Mouse (Mus musculus) megakaryocyte, embryonic 14.5 days (primary cell): Measurements from ENCODE around the gene 4933406M09Rik. TPM values are rescaled to one million over a fixed set of nuclear protein-coding genes. Genes with fewer than 3 reads are reported as not detected.
A peak's percentile ranks its signal among the peaks of the same experiment; 100 is the strongest.

Source experiments
- H3K27me3 ChIP-seq: replicated peaks from 2 replicates; pipeline ENCODE3; 2012; ENCODE audit warnings: inconsistent platforms
- H3K36me3 ChIP-seq: replicated peaks from 2 replicates; pipeline ENCODE3; 2012; ENCODE audit warnings: low read length, inconsistent platforms, mixed read lengths
- H3K4me1 ChIP-seq: 2 replicates; pipeline ENCODE4 v1.6.1; 2012; ENCODE audit warnings: inconsistent platforms
- H3K4me3 ChIP-seq: replicated peaks from 2 replicates; pipeline ENCODE3; 2012; ENCODE audit warnings: moderate library complexity, mild to moderate bottlenecking, inconsistent platforms
- H3K9me3 ChIP-seq: 2 replicates; pipeline ENCODE4 v1.6.1; 2012; ENCODE audit warnings: inconsistent platforms
- FLI1 ChIP-seq: IDR thresholded peaks from 2 replicates; pipeline ENCODE4 v1.6.1; 2012; ENCODE audit warnings: low read length, inconsistent platforms, mixed read lengths
- GATA1 ChIP-seq: IDR thresholded peaks from 3 replicates; pipeline ENCODE4 v1.6.1; 2012; ENCODE audit warnings: mixed read lengths, low read length, inconsistent platforms, borderline replicate concordance
- polyA plus RNA-seq: library from polyadenylated mRNA; stranded (reverse); fragments of >175 nt; gene quantifications from 2 replicates; pipeline ENCODE4 v1.2.3, GENCODE M21; 2012; ENCODE audit warnings: low replicate concordance; ENCODE audit not compliant: insufficient read depth

Gene 4933406M09Rik
- 0.16 TPM in 1 of 2 replicates, not detected in the other for polyA plus RNA-seq

GRCm38 (mm10) chr1:134385666-134386065 is at the start of gene 4933406M09Rik:
4933406M09Rik (plus strand) TSS chr1:134385940.
- Histone ChIP-seq H3K4me3 (peak within 1 kb of the TSS; percentile 14), H3K27me3 (peaks cover 52% of the 10 kb centered on the region), H3K4me1 (peaks cover 18% of the 10 kb centered on the region), H3K9me3 (peaks cover 9% of the 10 kb centered on the region), H3K36me3 (no peaks in the 10 kb centered on the region)
- no peak for TF ChIP-seq FLI1

GRCm38 (mm10) chr1:134336958-134337710 is 48.6 kb upstream of the 4933406M09Rik start:
- Histone ChIP-seq H3K27me3 (peaks cover 11% of the 10 kb centered on the region), H3K36me3 (no peaks in the 10 kb centered on the region), H3K4me1 (peaks cover 58% of the 10 kb centered on the region), H3K9me3 (peaks cover 4% of the 10 kb centered on the region), H3K4me3 (no peak overlapping the region)
- no peak for TF ChIP-seq FLI1
- no peak for TF ChIP-seq GATA1

- H3K4me1 ChIP-seq, result peaks cover 55% of the 10 kb centered on the region
- no peak for TF ChIP-seq GATA1
- no peak for TF ChIP-seq FLI1
- H3K27me3 ChIP-seq, result peaks cover 22% of the 10 kb centered on the region
Observed at GRCm38 (mm10) chr1:134339162-134339561, 46.6 kb upstream of the 4933406M09Rik start.

GRCm38 (mm10) chr1:134339757-134340619 is 45.8 kb upstream of the 4933406M09Rik start:
- Histone ChIP-seq H3K27me3 (peaks cover 26% of the 10 kb centered on the region), H3K9me3 (peaks cover 4% of the 10 kb centered on the region), H3K4me1 (peaks cover 55% of the 10 kb centered on the region), H3K36me3 (peaks cover 4% of the 10 kb centered on the region), H3K4me3 (peak overlapping the region; percentile 12)
- TF ChIP-seq GATA1, result no peak
- TF ChIP-seq FLI1, result no peak

More at GRCm38 (mm10) chr1:134339162-134339561, 46.6 kb upstream of the 4933406M09Rik start:
- no peaks in the 10 kb centered on the region for H3K36me3 ChIP-seq
- H3K9me3 ChIP-seq, result peaks cover 4% of the 10 kb centered on the region
- no peak overlapping the region for H3K4me3 ChIP-seq

- Histone ChIP-seq H3K4me3 (no peak overlapping the region), H3K4me1 (peaks cover 54% of the 10 kb centered on the region), H3K9me3 (peaks cover 4% of the 10 kb centered on the region), H3K36me3 (peaks cover 21% of the 10 kb centered on the region), H3K27me3 (peaks cover 24% of the 10 kb centered on the region)
- no peak for TF ChIP-seq GATA1
- TF ChIP-seq FLI1, result no peak
Observed at GRCm38 (mm10) chr1:134341641-134342277, 44.0 kb upstream of the 4933406M09Rik start.

- H3K36me3 ChIP-seq, result peaks cover 27% of the 10 kb centered on the region
- peaks cover 53% of the 10 kb centered on the region for H3K4me1 ChIP-seq
- TF ChIP-seq GATA1, result no peak
- no peak for TF ChIP-seq FLI1
- H3K4me3 ChIP-seq, result no peak overlapping the region
- peaks cover 4% of the 10 kb centered on the region for H3K9me3 ChIP-seq
- H3K27me3 ChIP-seq, result peaks cover 24% of the 10 kb centered on the region
Observed at GRCm38 (mm10) chr1:134342278-134342664, 43.5 kb upstream of the 4933406M09Rik start.

- Histone ChIP-seq H3K9me3 (peaks cover 4% of the 10 kb centered on the region), H3K36me3 (peaks cover 32% of the 10 kb centered on the region), H3K4me1 (peaks cover 53% of the 10 kb centered on the region), H3K4me3 (no peak overlapping the region), H3K27me3 (peaks cover 20% of the 10 kb centered on the region)
- TF ChIP-seq GATA1, result no peak
- TF ChIP-seq FLI1, result no peak
Observed at GRCm38 (mm10) chr1:134342781-134343310, 42.9 kb upstream of the 4933406M09Rik start.

GRCm38 (mm10) chr1:134343567-134343966 is 42.2 kb upstream of the 4933406M09Rik start:
- H3K36me3 ChIP-seq, result peaks cover 39% of the 10 kb centered on the region
- TF ChIP-seq FLI1, result no peak
- TF ChIP-seq GATA1, result no peak
- H3K4me3 ChIP-seq, result no peak overlapping the region
- H3K9me3 ChIP-seq, result peaks cover 4% of the 10 kb centered on the region
- peaks cover 55% of the 10 kb centered on the region for H3K4me1 ChIP-seq
- H3K27me3 ChIP-seq, result peaks cover 20% of the 10 kb centered on the region

GRCm38 (mm10) chr1:134344005-134344950 is 41.5 kb upstream of the 4933406M09Rik start:
- peak overlapping the region; percentile 87 for H3K4me3 ChIP-seq
- no peak for TF ChIP-seq GATA1
- TF ChIP-seq FLI1, result no peak

More at GRCm38 (mm10) chr1:134344005-134344950, 41.5 kb upstream of the 4933406M09Rik start:
- H3K9me3 ChIP-seq, result peaks cover 4% of the 10 kb centered on the region
- H3K4me1 ChIP-seq, result peaks cover 55% of the 10 kb centered on the region
- H3K36me3 ChIP-seq, result peaks cover 44% of the 10 kb centered on the region
- H3K27me3 ChIP-seq, result peaks cover 20% of the 10 kb centered on the region
